Mouse (Mus musculus): ENCODE results near the gene Gm12185.
"Not testable (repeated sequence)": the region's sequence is repeated elsewhere in the genome, so short reads cannot be mapped to it uniquely, and the experiment has no call there.

Gm12185 gene

GRCm38 (mm10) chr11:48991740-48992520 is at the start of gene Gm12185:
TSS of gene Gm12185 (minus strand) at chr11:48992226.
- DNase-seq (ENCODE audit: low spot score) = not testable (repeated sequence)

- not testable (repeated sequence) for DNase-seq (ENCODE audit: low spot score)
Measured at GRCm38 (mm10) chr11:49012074-49012473, 20.0 kb upstream of the Gm12185 start.

GRCm38 (mm10) chr11:49006785-49007184 is 14.8 kb upstream of the Gm12185 start:
- DNase-seq (ENCODE audit: low spot score) = not testable (repeated sequence)

GRCm38 (mm10) chr11:49006317-49006716 is 14.3 kb upstream of the Gm12185 start:
- DNase-seq (ENCODE audit: low spot score) = not testable (repeated sequence)

GRCm38 (mm10) chr11:49000411-49000810 is 8.4 kb upstream of the Gm12185 start:
- not testable (repeated sequence) for DNase-seq (ENCODE audit: low spot score)

GRCm38 (mm10) chr11:48994018-48994417 is 2.0 kb upstream of the Gm12185 start, which contains the start of gene Tgtp1:
TSS of gene Tgtp1 (minus strand) at chr11:48994172.
- DNase-seq (ENCODE audit: low spot score) = not testable (repeated sequence)

GRCm38 (mm10) chr11:48993296-48993695 is 1.3 kb upstream of the Gm12185 start:
- not testable (repeated sequence) for DNase-seq (ENCODE audit: low spot score)

GRCm38 (mm10) chr11:48989981-48990380 is 2.0 kb downstream of the Gm12185 start:
- not testable (repeated sequence) for DNase-seq (ENCODE audit: low spot score)

GRCm38 (mm10) chr11:48988219-48988618 is 3.8 kb downstream of the Gm12185 start:
- DNase-seq (ENCODE audit: low spot score) = not testable (repeated sequence)

- not testable (repeated sequence) for DNase-seq (ENCODE audit: low spot score)
Measured at GRCm38 (mm10) chr11:48982848-48983247, 9.2 kb downstream of the Gm12185 start.

- DNase-seq (ENCODE audit: low spot score) = not testable (repeated sequence)
Measured at GRCm38 (mm10) chr11:48980052-48980451, 12.0 kb downstream of the Gm12185 start.

GRCm38 (mm10) chr11:48979251-48979650 is 12.8 kb downstream of the Gm12185 start, which contains the start of gene 9930111J21Rik1:
TSS of gene 9930111J21Rik1 (minus strand) at chr11:48979398.
- DNase-seq (ENCODE audit: low spot score) = not testable (repeated sequence)

- DNase-seq (ENCODE audit: low spot score) = not testable (repeated sequence)
Measured at GRCm38 (mm10) chr11:48978240-48978939, 13.6 kb downstream of the Gm12185 start, which contains the start of gene Olfr56. TSS of gene Olfr56 (plus strand) at chr11:48978889.

- not testable (repeated sequence) for DNase-seq (ENCODE audit: low spot score)
Measured at GRCm38 (mm10) chr11:48974686-48975085, 17.3 kb downstream of the Gm12185 start.

GRCm38 (mm10) chr11:48946090-48946489 is 45.9 kb downstream of the Gm12185 start, which contains the start of gene Psme2b:
TSS of gene Psme2b (minus strand) at chr11:48946190.
- DNase-seq (ENCODE audit: low spot score) = not testable (repeated sequence)

- DNase-seq (ENCODE audit: low spot score) = not testable (repeated sequence)
Measured at GRCm38 (mm10) chr11:48939286-48939685, 52.7 kb downstream of the Gm12185 start.

GRCm38 (mm10) chr11:48935291-48935690 is 56.7 kb downstream of the Gm12185 start:
- not testable (repeated sequence) for DNase-seq (ENCODE audit: low spot score)

GRCm38 (mm10) chr11:48933923-48934322 is 58.1 kb downstream of the Gm12185 start:
- DNase-seq (ENCODE audit: low spot score) = not testable (repeated sequence)

- DNase-seq (ENCODE audit: low spot score) = not testable (repeated sequence)
Measured at GRCm38 (mm10) chr11:48933422-48933821, 58.6 kb downstream of the Gm12185 start.

GRCm38 (mm10) chr11:48928068-48928467 is 64.0 kb downstream of the Gm12185 start:
- DNase-seq (ENCODE audit: low spot score) = not testable (repeated sequence)

- not testable (repeated sequence) for DNase-seq (ENCODE audit: low spot score)
Measured at GRCm38 (mm10) chr11:48926437-48926836, 65.6 kb downstream of the Gm12185 start.

GRCm38 (mm10) chr11:48923818-48924217 is 68.2 kb downstream of the Gm12185 start:
- DNase-seq (ENCODE audit: low spot score) = not testable (repeated sequence)

Data from retina, embryonic 14.5 days (tissue).